Mouse (Mus musculus): ENCODE measurements at regions not wholly inside any gene's neighbourhood (a gene's known extent, or its start where the extent isn't known, plus 50 kb on each side); places are given as distances from the start of the nearest gene placed in this dataset.

GRCm38 (mm10) chr7:74876667-74877066 is 322.1 kb upstream of the Slco3a1 start:
- no peak for TF ChIP-seq POLR2A (IDR thresholded peaks at IDR 0.05; ENCODE audit: insufficient read depth, low read length)
- TF ChIP-seq EP300 (IDR thresholded peaks at IDR 0.05; ENCODE audit: insufficient read depth, low read depth, low read length) = no peak
- no peak for TF ChIP-seq CTCF (IDR thresholded peaks at IDR 0.05; ENCODE audit: low read depth, low read length)
- H3K4me3 ChIP-seq (ENCODE audit: low read depth, low read length) = no peak overlapping the region
- H3K27ac ChIP-seq (ENCODE audit: insufficient read depth, low read length) = no peak overlapping the region
- H3K9ac ChIP-seq (ENCODE audit: low read depth, poor library complexity, severe bottlenecking) = no peak overlapping the region
- no peaks in the 10 kb centered on the region for H3K36me3 ChIP-seq (ENCODE audit: control insufficient read depth, insufficient read depth, low read length, poor library complexity, severe bottlenecking)
- no peaks in the 10 kb centered on the region for H3K4me1 ChIP-seq (ENCODE audit: control insufficient read depth, insufficient read depth, low read length)
- no peaks in the 10 kb centered on the region for H3K27me3 ChIP-seq (ENCODE audit: control insufficient read depth, insufficient read depth, low read length, poor library complexity, severe bottlenecking)
- no peaks in the 10 kb centered on the region for H3K9me3 ChIP-seq (replicated peaks; ENCODE audit: control insufficient read depth, insufficient read depth, low read length, poor library complexity, severe bottlenecking)

GRCm38 (mm10) chr7:74870250-74870649 is 315.7 kb upstream of the Slco3a1 start:
- Histone ChIP-seq H3K4me1 (ENCODE audit: control insufficient read depth, insufficient read depth, low read length) (no peaks in the 10 kb centered on the region), H3K27me3 (ENCODE audit: control insufficient read depth, insufficient read depth, low read length, poor library complexity, severe bottlenecking) (no peaks in the 10 kb centered on the region), H3K36me3 (ENCODE audit: control insufficient read depth, insufficient read depth, low read length, poor library complexity, severe bottlenecking) (no peaks in the 10 kb centered on the region), H3K27ac (ENCODE audit: insufficient read depth, low read length) (no peak overlapping the region), H3K4me3 (ENCODE audit: low read depth, low read length) (no peak overlapping the region), H3K9ac (ENCODE audit: low read depth, poor library complexity, severe bottlenecking) (no peak overlapping the region), H3K9me3 (replicated peaks; ENCODE audit: control insufficient read depth, insufficient read depth, low read length, poor library complexity, severe bottlenecking) (no peaks in the 10 kb centered on the region)
- TF ChIP-seq CTCF (IDR thresholded peaks at IDR 0.05; ENCODE audit: low read depth, low read length) (no peak), EP300 (IDR thresholded peaks at IDR 0.05; ENCODE audit: insufficient read depth, low read depth, low read length) (no peak), POLR2A (IDR thresholded peaks at IDR 0.05; ENCODE audit: insufficient read depth, low read length) (no peak)

GRCm38 (mm10) chr7:74862727-74863126 is 308.1 kb upstream of the Slco3a1 start:
- H3K9ac ChIP-seq (ENCODE audit: low read depth, poor library complexity, severe bottlenecking) = no peak overlapping the region
- H3K27ac ChIP-seq (ENCODE audit: insufficient read depth, low read length) = no peak overlapping the region
- H3K27me3 ChIP-seq (ENCODE audit: control insufficient read depth, insufficient read depth, low read length, poor library complexity, severe bottlenecking) = no peaks in the 10 kb centered on the region
- no peaks in the 10 kb centered on the region for H3K9me3 ChIP-seq (replicated peaks; ENCODE audit: control insufficient read depth, insufficient read depth, low read length, poor library complexity, severe bottlenecking)
- no peak overlapping the region for H3K4me3 ChIP-seq (ENCODE audit: low read depth, low read length)
- no peak for TF ChIP-seq POLR2A (IDR thresholded peaks at IDR 0.05; ENCODE audit: insufficient read depth, low read length)
- TF ChIP-seq EP300 (IDR thresholded peaks at IDR 0.05; ENCODE audit: insufficient read depth, low read depth, low read length) = no peak
- TF ChIP-seq CTCF (IDR thresholded peaks at IDR 0.05; ENCODE audit: low read depth, low read length) = no peak
- H3K4me1 ChIP-seq (ENCODE audit: control insufficient read depth, insufficient read depth, low read length) = no peaks in the 10 kb centered on the region
- H3K36me3 ChIP-seq (ENCODE audit: control insufficient read depth, insufficient read depth, low read length, poor library complexity, severe bottlenecking) = no peaks in the 10 kb centered on the region

GRCm38 (mm10) chr7:74844306-74844929 is 289.8 kb upstream of the Slco3a1 start:
- no peaks in the 10 kb centered on the region for H3K9me3 ChIP-seq (replicated peaks; ENCODE audit: control insufficient read depth, insufficient read depth, low read length, poor library complexity, severe bottlenecking)
- H3K4me3 ChIP-seq (ENCODE audit: low read depth, low read length) = no peak overlapping the region
- TF ChIP-seq EP300 (IDR thresholded peaks at IDR 0.05; ENCODE audit: insufficient read depth, low read depth, low read length) (no peak), CTCF (IDR thresholded peaks at IDR 0.05; ENCODE audit: low read depth, low read length) (no peak), POLR2A (IDR thresholded peaks at IDR 0.05; ENCODE audit: insufficient read depth, low read length) (no peak)
- H3K36me3 ChIP-seq (ENCODE audit: control insufficient read depth, insufficient read depth, low read length, poor library complexity, severe bottlenecking) = no peaks in the 10 kb centered on the region
- H3K4me1 ChIP-seq (ENCODE audit: control insufficient read depth, insufficient read depth, low read length) = no peaks in the 10 kb centered on the region
- no peak overlapping the region for H3K27ac ChIP-seq (ENCODE audit: insufficient read depth, low read length)
- no peaks in the 10 kb centered on the region for H3K27me3 ChIP-seq (ENCODE audit: control insufficient read depth, insufficient read depth, low read length, poor library complexity, severe bottlenecking)
- H3K9ac ChIP-seq (ENCODE audit: low read depth, poor library complexity, severe bottlenecking) = no peak overlapping the region

- Histone ChIP-seq H3K9me3 (replicated peaks; ENCODE audit: control insufficient read depth, insufficient read depth, low read length, poor library complexity, severe bottlenecking) (no peaks in the 10 kb centered on the region), H3K27ac (ENCODE audit: insufficient read depth, low read length) (no peak overlapping the region), H3K36me3 (ENCODE audit: control insufficient read depth, insufficient read depth, low read length, poor library complexity, severe bottlenecking) (no peaks in the 10 kb centered on the region), H3K4me1 (ENCODE audit: control insufficient read depth, insufficient read depth, low read length) (no peaks in the 10 kb centered on the region), H3K4me3 (ENCODE audit: low read depth, low read length) (no peak overlapping the region), H3K27me3 (ENCODE audit: control insufficient read depth, insufficient read depth, low read length, poor library complexity, severe bottlenecking) (no peaks in the 10 kb centered on the region), H3K9ac (ENCODE audit: low read depth, poor library complexity, severe bottlenecking) (no peak overlapping the region)
- TF ChIP-seq POLR2A (IDR thresholded peaks at IDR 0.05; ENCODE audit: insufficient read depth, low read length) (no peak), CTCF (IDR thresholded peaks at IDR 0.05; ENCODE audit: low read depth, low read length) (no peak), EP300 (IDR thresholded peaks at IDR 0.05; ENCODE audit: insufficient read depth, low read depth, low read length) (no peak)
These were observed 268.7 kb upstream of the Slco3a1 start for GRCm38 (mm10) chr7:74823286-74823685.

- Histone ChIP-seq H3K4me1 (ENCODE audit: control insufficient read depth, insufficient read depth, low read length) (no peaks in the 10 kb centered on the region), H3K9me3 (replicated peaks; ENCODE audit: control insufficient read depth, insufficient read depth, low read length, poor library complexity, severe bottlenecking) (no peaks in the 10 kb centered on the region), H3K36me3 (ENCODE audit: control insufficient read depth, insufficient read depth, low read length, poor library complexity, severe bottlenecking) (no peaks in the 10 kb centered on the region), H3K9ac (ENCODE audit: low read depth, poor library complexity, severe bottlenecking) (no peak overlapping the region), H3K4me3 (ENCODE audit: low read depth, low read length) (no peak overlapping the region), H3K27me3 (ENCODE audit: control insufficient read depth, insufficient read depth, low read length, poor library complexity, severe bottlenecking) (no peaks in the 10 kb centered on the region), H3K27ac (ENCODE audit: insufficient read depth, low read length) (no peak overlapping the region)
- no peak for TF ChIP-seq CTCF (IDR thresholded peaks at IDR 0.05; ENCODE audit: low read depth, low read length)
- TF ChIP-seq POLR2A (IDR thresholded peaks at IDR 0.05; ENCODE audit: insufficient read depth, low read length) = no peak
- TF ChIP-seq EP300 (IDR thresholded peaks at IDR 0.05; ENCODE audit: insufficient read depth, low read depth, low read length) = no peak
These were observed 238.7 kb upstream of the Slco3a1 start for GRCm38 (mm10) chr7:74793241-74793640.

Measured in ES-Bruce4 (cell line).